Mouse (Mus musculus) heart, adult 8-10 months (tissue): ENCODE measurements around the gene Abhd12. TPM values are rescaled to one million over a fixed set of nuclear protein-coding genes. Genes with fewer than 3 reads are reported as not detected.

ENCODE experiments used
- DNase-seq: peaks from one replicate; pipeline ENCODE4 v3.0.0; 2022; ENCODE audit warnings: low spot score
- total RNA-seq, 4 experiments: library from RNA; stranded (reverse); gene quantifications; 2 replicates each; pipeline ENCODE4 v1.2.4; 2022

The Abhd12 gene
- total RNA-seq, 4 experiments from 2014 or later: 46.3 to 48.8 (median 47.5) TPM

DNA sequence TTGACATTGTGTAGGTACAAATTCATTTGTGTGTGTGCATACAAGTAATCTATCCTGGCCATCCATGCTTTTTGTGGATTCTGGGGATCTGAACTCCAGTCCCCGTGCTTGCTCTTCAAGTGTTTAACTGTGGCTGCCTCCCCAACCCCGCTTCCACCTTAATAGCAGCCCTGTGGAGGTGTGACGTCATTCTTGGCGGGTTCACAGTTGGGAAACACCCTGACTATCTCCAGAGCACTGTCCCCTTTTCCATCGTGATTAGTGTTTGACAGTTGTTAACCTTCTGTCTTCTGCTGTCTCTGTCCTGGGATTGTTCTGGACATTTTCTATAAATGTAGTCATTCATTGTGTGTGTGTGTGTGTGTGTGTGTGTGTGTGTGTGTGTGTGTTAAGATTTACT lies 93.9 kb downstream of the Abhd12 start:
- no peak for DNase-seq

DNA sequence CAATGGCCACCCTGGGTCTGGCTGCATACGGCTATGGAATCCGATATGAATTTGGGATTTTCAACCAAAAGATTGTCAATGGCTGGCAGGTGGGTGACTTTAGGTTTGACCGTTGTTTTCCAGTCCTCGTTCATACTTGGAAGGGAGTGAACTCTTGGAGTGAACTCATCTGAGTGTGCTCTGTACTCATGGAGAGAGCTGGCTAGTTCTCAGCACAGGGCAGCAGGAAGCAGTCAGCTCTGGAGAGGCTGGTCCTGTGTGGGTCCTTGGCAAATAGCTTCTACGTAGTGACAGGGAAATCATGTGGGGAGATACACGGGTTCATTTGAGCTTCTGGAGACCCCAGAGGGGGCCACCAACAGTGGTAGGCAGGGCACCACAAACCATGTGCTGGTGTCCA lies 95.7 kb downstream of the Abhd12 start:
- no peak for DNase-seq

DNA sequence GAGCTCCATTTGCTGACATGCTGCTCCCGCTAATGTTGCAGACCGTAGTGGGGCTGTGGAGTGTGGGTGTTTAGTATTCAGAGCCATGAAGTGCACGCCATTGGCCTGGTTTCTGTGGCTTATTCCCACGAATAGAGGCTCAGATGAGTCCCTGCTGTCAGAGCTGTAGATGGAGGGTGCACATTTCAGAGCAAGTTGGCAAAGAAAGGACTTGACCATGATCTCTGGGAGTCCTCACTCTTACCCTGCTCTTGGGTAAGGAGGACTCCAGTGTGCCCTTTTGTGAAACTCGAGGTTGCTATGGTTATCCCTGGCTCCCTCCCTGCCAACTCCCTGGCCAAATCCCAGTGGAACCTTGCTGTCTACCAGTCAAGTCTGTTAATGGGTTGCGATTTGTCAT lies 96.2 kb downstream of the Abhd12 start:
- no peak for DNase-seq

DNA sequence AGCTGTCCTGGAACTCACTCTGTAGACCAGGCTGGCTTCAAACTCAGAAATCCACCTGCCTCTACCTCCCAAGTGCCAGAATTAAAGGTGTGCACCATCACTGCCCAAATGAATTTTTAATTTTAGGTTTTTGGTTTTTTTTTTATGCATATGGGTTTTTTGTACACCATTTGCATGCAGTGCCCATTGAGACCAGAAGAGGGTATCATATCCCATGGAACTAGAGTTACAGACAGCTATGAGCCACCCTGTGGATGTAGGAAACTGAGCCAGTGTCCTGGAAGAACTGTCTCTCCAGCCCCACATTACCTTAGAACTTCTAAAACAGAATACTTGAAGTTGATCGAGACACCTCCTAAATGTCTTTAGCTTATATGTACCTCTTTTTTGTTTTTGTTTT lies 101.5 kb downstream of the Abhd12 start:
- DNase-seq: peak; percentile 18

DNA sequence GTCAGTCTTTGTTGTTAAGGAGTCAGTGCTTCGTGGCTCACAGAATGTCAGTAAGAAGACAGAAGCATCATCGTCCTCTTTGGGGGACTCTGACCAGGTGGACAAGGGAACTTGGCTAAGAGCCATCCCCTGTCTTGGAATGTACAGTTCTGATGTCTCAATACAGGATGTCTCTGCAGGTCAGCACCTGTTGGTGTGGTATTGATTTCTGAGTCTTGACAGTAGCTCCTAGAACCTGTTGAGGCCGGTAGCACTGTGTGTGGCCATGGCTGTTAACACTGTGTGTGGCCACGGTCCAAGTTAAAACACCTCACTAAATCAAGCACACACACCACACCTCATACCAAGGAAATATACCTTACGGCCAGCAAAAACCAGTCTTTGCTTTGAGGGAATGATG lies 103.9 kb downstream of the Abhd12 start:
- DNase-seq: no peak

DNA sequence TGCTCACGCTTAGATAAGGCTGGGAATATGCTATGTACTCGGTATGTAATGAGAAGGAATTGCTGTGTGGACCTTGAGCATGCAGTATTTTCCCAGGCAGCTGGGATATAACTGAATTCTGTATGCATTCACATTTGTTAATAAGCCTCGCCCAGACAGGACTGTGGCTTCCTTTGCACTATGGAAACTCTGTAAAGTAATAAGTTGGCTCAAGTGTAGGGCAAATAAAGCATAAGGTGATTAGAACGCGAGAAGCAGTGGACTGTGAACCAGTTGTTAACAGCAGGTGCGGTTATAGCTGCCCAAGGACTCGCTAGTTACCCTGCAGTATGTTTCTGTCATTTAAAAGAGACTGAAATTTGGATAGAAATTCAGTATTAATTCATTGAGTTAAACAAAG lies 106.5 kb downstream of the Abhd12 start:
- no peak for DNase-seq

DNA sequence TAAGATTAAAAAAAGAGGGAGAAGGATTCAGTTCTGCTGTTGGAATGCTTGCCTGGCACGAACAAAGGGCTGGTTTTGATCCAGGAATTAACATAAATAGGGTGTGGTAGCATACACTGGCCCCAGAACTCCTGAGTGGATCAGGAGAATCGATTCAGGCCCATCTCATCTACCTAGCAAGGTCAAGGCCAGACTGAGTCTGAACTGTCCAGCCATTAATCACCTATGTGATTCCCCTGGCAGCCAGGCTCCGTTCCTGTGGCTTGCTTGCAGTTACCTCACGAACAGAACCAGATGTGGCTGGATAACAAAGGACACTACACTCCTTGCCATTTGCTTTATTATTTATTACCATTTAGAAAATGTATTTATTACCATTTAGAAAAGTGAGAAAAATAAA lies 111.2 kb downstream of the Abhd12 start:
- no peak for DNase-seq

DNA sequence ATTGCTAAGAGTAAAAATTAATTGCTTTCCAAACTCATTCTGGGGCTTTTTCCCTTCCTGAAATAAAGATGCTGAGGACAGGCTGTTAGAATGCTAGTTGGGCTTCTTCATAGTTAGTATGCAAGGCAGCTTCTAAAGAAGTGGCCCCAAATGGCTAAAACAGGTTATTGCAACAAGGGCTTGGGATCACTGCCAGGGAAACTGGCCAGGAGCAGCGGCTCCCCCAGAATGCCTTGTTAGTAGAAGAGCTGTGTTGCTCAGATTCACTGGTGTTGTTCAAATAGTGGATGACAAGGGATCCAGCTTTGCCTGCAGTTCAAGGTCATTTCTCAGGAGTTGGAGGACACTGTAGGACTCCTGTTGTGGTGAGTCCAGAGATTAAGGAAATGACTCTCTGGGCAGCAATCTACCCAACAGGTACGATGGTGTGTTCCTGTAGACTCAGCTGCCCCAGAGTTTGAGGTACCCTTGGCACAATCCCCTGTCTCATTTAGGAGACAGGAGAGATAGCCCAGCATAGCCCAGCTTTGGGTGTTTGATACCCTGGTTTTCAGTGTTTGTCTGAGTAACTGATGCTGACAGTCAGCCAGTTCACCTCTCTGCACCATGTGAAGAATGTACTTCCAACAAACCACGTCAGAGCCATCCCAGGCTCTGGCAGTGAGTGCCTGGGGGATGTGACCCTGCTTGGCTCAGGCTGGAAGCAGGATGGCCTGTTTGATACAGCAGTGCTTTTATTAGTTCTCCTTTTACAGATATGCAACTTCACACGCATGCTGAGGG lies 115.6 kb downstream of the Abhd12 start:
- peak; percentile 88 for DNase-seq

DNA sequence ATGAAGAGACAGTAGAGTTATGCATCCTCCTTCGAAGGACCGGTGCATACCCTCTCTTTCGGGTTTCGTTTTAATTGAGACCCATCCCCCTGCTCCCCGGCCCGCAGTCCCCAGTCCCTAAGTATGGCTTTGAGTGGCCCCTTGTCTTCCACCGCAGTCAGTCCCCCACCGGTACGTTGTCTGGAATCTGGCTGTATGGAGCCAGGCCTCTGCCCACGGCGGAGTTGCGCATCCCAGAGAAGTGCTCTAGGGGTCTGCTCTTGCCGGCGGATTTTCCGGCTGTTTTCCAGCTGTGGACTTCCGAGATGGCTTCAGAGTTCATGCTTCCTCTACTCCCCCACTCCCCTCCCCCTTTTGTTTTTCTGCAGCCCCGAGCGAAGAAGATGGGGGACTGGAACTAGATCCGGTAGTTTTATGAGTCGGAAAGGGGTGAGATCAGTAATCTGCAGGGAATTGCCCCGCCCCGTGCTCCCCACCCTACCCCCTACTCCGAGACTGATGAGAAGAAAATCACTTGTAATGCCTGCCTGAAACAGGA lies 117.2 kb downstream of the Abhd12 start:
- no peak for DNase-seq

DNA sequence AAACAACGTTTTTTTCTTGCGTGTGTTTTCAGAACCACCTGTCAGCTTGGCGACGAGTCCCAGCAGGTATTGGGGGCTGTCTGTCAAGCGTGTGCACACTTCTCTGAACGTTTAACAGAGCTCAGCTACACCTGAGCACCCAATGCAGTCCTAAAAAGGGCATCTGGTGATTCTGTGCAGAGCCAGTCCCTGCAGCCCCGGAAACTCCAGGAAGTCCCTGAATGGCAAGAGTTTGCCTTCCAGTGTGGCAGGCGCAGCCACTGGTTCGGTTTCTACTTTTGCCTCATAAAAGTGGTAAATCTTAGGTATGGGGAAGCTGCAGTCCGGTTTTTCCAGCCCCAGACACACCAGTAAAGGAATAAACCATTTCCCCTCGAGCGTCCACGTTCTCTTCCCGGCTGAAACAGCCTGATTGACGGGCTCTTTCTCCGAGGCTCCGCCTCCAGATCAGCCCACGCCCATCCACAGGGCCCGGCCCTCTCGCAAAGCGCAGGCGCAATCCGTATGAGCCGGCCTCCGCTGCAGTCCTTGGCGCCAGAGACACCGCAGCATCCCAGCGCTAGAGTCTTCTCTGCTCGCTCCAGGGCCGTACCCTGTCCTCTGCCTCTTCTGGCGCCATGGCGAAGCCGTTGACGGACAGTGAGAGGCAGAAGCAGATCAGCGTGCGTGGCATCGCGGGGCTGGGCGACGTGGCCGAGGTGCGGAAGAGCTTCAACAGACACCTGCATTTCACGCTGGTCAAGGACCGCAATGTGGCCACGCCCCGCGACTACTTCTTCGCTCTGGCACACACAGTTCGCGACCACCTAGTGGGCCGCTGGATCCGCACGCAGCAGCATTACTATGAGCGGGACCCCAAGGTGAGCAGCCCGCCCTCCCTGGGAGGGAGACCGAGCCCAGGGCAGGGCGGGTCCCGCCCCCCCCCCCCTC lies 118.0 kb downstream of the Abhd12 start, which contains the start of gene Pygb:
Gene Pygb (plus strand): TSS at position 485 of the 930 bp plus-strand sequence.
- DNase-seq: peak; percentile 83

DNA sequence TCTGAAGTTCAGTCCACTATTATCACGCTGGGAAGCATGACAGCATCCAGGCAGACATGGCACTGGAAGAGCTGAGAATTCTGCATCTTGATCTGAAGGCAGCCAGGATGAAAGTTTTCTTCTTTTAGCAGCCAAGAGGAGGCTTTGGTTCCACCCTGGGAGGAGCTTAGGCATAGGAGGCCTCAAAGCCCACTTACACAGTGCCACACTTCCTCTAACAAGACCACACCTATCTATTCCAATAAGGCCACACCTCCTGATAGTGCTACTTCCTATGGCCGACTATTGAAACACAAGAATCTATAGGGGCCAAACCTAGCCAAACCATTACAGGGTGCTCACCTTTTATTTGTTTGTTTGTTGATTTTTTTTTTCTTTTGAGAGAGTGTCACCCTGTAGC lies 121.7 kb downstream of the Abhd12 start:
- no peak for DNase-seq

Other genes starting within 250 kb of the Abhd12 start
- gene Acss1, start 236.2 kb downstream of the Abhd12 start, total RNA-seq: 100 to 1,000 TPM; 259 to 343 (median 275) TPM
- gene Vsx1, start 215.4 kb downstream of the Abhd12 start, total RNA-seq: under 1 TPM; 0.09 to 0.13 (median 0.12) TPM
- 10 to 100 TPM; 15.1 to 19.9 (median 17.4) TPM for gene Entpd6, start 155.7 kb downstream of the Abhd12 start, total RNA-seq
- 100 to 1,000 TPM; 547 to 617 (median 604) TPM for gene Pygb, start 118.0 kb downstream of the Abhd12 start, total RNA-seq
- 1 to 10 TPM; 3.6 to 5.8 (median 4.7) TPM for gene Gins1, start 659 bp upstream of the Abhd12 start, total RNA-seq
- gene Ninl, start 134.6 kb upstream of the Abhd12 start, total RNA-seq: 1 to 10 TPM in 3 of 4 experiments, under 1 TPM in 1; 0.82 to 2.2 (median 1.9) TPM
- 1 to 10 TPM in 3 of 4 experiments, under 1 TPM in 1; 0.95 to 2.2 (median 2.1) TPM for gene Nanp, start 134.7 kb upstream of the Abhd12 start, total RNA-seq
- not detected for gene Gm14151, start 187.6 kb upstream of the Abhd12 start, total RNA-seq
- gene Gm14147, start 193.5 kb upstream of the Abhd12 start, total RNA-seq: not detected